Mouse (Mus musculus): ENCODE results near the gene Lsm4. TPM values are rescaled to one million over a fixed set of nuclear protein-coding genes. Genes with fewer than 3 reads are reported as not detected.

Gene Lsm4
- 100 to 1,000 TPM in 1 of 3 experiments, 10 to 100 TPM in 2; 79.0 to 128 (median 97.8) TPM for polyA plus RNA-seq (2017; shearing (Covaris generic))

GRCm38 (mm10) chr8:70673079-70673856 lies at the start of gene Lsm4:
Lsm4 (plus strand) TSS chr8:70673248.
- peak; percentile 91 for ATAC-seq

- no peak for ATAC-seq
Measured at GRCm38 (mm10) chr8:70625104-70625503, 47.9 kb upstream of the Lsm4 start.

- ATAC-seq: no peak
Measured at GRCm38 (mm10) chr8:70627041-70627440, 46.0 kb upstream of the Lsm4 start.

GRCm38 (mm10) chr8:70628986-70629490 lies 44.0 kb upstream of the Lsm4 start:
- ATAC-seq: no peak

- peak; percentile 80 for ATAC-seq
Measured at GRCm38 (mm10) chr8:70629574-70630531, 43.2 kb upstream of the Lsm4 start.

- ATAC-seq: no peak
Measured at GRCm38 (mm10) chr8:70630532-70631381, 42.3 kb upstream of the Lsm4 start.

GRCm38 (mm10) chr8:70631436-70631835 lies 41.6 kb upstream of the Lsm4 start:
- no peak for ATAC-seq

GRCm38 (mm10) chr8:70632346-70632892 lies 40.6 kb upstream of the Lsm4 start, which contains the start of gene Gdf15:
Gdf15 (minus strand) TSS chr8:70632456.
- no peak for ATAC-seq

GRCm38 (mm10) chr8:70634066-70634465 lies 39.0 kb upstream of the Lsm4 start:
- no peak for ATAC-seq

- no peak for ATAC-seq
Measured at GRCm38 (mm10) chr8:70635527-70635926, 37.5 kb upstream of the Lsm4 start.

GRCm38 (mm10) chr8:70636838-70637237 lies 36.2 kb upstream of the Lsm4 start:
- no peak for ATAC-seq

- ATAC-seq: no peak
Measured at GRCm38 (mm10) chr8:70638752-70639151, 34.3 kb upstream of the Lsm4 start.

GRCm38 (mm10) chr8:70643019-70643418 lies 30.0 kb upstream of the Lsm4 start:
- ATAC-seq: no peak

GRCm38 (mm10) chr8:70644065-70644464 lies 29.0 kb upstream of the Lsm4 start:
- ATAC-seq: no peak

GRCm38 (mm10) chr8:70645501-70646224 lies 27.4 kb upstream of the Lsm4 start:
- ATAC-seq: no peak

- no peak for ATAC-seq
Measured at GRCm38 (mm10) chr8:70646369-70646768, 26.7 kb upstream of the Lsm4 start.

GRCm38 (mm10) chr8:70646775-70647174 lies 26.3 kb upstream of the Lsm4 start:
- no peak for ATAC-seq

- ATAC-seq: no peak
Measured at GRCm38 (mm10) chr8:70647343-70648163, 25.5 kb upstream of the Lsm4 start.

GRCm38 (mm10) chr8:70648164-70648442 lies 24.9 kb upstream of the Lsm4 start:
- no peak for ATAC-seq

GRCm38 (mm10) chr8:70648921-70649320 lies 24.1 kb upstream of the Lsm4 start:
- ATAC-seq: no peak
